Mouse (Mus musculus) E14TG2a.4 (cell line): ENCODE data around the gene Sulf2.

Experiments
- H3K27me3 ChIP-seq: 2 replicates; pipeline ENCODE4 v1.6.1; 2014; ENCODE audit warnings: low read length, control low read depth; ENCODE audit not compliant: insufficient read depth
- H3K36me3 ChIP-seq: 2 replicates; pipeline ENCODE4 v1.6.1; 2014; ENCODE audit warnings: low read length, control low read depth; ENCODE audit not compliant: insufficient read depth
- H3K4me1 ChIP-seq: replicated peaks from 2 replicates; pipeline ENCODE4 v1.6.1; 2014; ENCODE audit warnings: low read depth, low read length, control low read depth
- H3K4me3 ChIP-seq: replicated peaks from 2 replicates; pipeline ENCODE4 v1.5.1; 2014; ENCODE audit warnings: mild to moderate bottlenecking, low read length
- H3K9me3 ChIP-seq: 2 replicates; pipeline ENCODE4 v1.6.1; 2014; ENCODE audit warnings: low read length, control low read depth
- CTCF ChIP-seq: conservative IDR thresholded peaks from 2 replicates; pipeline ENCODE4 v1.5.1; 2014; ENCODE audit warnings: low read length
- NANOG ChIP-seq: IDR thresholded peaks from 2 replicates; pipeline ENCODE4 v1.6.1; 2014; ENCODE audit warnings: borderline replicate concordance, low read length, mixed read lengths
- POU5F1 ChIP-seq: IDR thresholded peaks from 2 replicates; pipeline ENCODE4 v1.6.1; 2014; ENCODE audit warnings: low read length, borderline replicate concordance

Sulf2 gene

DNA sequence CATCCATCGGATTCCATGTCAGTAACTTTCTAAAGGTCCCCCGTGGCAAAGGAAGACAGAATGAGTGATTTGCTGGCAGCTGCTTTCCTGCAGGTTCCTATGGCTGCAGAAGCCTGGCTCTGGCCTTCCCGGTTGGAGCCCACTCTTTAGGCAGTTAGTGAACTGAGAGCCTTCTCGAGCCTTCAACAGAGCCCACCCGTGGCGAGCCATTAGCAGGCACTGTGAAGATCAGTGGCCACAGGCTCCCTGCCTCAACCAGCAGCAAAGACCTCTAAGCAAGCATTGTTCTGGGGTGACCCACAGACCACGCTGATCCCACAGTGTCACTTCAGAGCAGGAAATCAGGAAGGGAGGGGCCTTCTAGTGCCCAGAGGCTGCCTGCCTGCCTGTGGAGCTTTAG is 13.4 kb upstream of the Sulf2 start:
- no peak for TF ChIP-seq POU5F1
- TF ChIP-seq NANOG = peak; percentile 73; the same call in 1 of the 2 replicates

DNA sequence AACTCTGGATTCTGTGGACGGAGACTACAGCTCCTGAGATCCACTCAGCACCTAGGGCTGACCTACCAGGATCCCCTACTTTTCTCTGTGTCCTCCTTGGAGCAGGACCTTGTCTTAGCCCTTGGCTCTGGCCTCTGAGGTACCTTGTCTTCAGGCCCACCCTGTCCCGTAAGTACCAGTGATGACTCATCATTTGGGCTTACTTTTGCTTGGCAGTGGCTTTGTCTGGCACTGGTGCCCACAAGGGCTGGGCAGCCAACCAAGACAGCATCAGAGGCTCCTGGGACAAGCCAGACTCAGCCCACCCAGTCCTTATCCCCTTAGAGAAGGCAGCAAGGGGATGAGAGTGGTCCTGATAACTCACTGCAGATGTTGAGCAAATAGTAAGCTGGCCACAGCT is 11.9 kb upstream of the Sulf2 start:
- Histone ChIP-seq H3K36me3 (no peaks in the 10 kb centered on the region), H3K9me3 (no peaks in the 10 kb centered on the region), H3K4me1 (peaks cover 96% of the 10 kb centered on the region), H3K4me3 (no peak overlapping the region), H3K27me3 (peaks cover 24% of the 10 kb centered on the region)
- no peak for TF ChIP-seq POU5F1
- no peak for TF ChIP-seq CTCF

More for the DNA sequence above, 13.4 kb upstream of the Sulf2 start:
- peaks cover 96% of the 10 kb centered on the region for H3K4me1 ChIP-seq
- H3K27me3 ChIP-seq = peaks cover 34% of the 10 kb centered on the region
- peak overlapping the region; percentile 23; the same call in 1 of the 2 replicates for H3K4me3 ChIP-seq
- no peaks in the 10 kb centered on the region for H3K9me3 ChIP-seq
- H3K36me3 ChIP-seq = no peaks in the 10 kb centered on the region

DNA sequence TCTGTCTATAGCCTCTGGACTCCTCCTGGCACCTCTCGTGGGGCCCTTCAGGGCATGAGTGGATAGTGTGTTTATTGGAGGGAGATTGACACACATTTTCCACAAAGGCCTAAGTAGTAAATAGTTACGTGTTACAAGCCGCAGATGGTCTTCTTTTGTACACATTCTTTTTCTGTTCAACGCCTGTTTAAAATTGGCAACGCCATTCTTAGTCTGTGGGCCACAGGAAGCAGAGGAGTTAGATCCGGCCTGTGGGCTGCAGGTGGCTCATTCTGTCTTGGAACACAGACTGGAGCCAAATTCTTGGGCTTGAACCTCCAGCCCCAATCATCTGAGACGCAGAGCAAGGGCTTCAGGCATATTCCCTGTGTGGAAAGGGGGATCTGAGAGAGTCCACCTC is 9.9 kb upstream of the Sulf2 start:
- Histone ChIP-seq H3K9me3 (no peaks in the 10 kb centered on the region), H3K27me3 (peaks cover 10% of the 10 kb centered on the region), H3K4me1 (peaks cover 85% of the 10 kb centered on the region), H3K4me3 (no peak overlapping the region), H3K36me3 (no peaks in the 10 kb centered on the region)
- TF ChIP-seq NANOG (no peak), CTCF (no peak), POU5F1 (no peak)

DNA sequence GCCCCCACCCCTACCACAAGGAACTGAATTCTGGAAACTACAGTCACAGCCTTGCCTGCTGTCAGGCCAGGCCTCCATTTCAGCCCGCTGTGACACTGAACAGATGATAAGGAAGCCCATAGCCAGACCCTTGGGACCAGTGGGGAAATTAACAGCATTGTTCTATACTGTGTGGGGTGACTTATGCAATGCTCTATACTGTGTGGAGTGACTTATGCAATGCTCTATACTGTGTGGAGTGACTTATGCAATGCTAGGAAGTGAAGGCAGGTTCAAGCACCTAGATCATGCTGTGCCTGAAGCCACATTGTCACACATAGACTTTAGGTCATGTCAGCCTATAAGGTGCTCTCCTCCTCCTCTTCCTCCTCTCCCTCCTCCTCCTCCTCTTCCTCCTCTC is 9.1 kb upstream of the Sulf2 start:
- Histone ChIP-seq H3K4me1 (peaks cover 85% of the 10 kb centered on the region), H3K9me3 (no peaks in the 10 kb centered on the region), H3K27me3 (peaks cover 10% of the 10 kb centered on the region), H3K36me3 (no peaks in the 10 kb centered on the region), H3K4me3 (no peak overlapping the region)
- TF ChIP-seq CTCF = no peak
- no peak for TF ChIP-seq POU5F1
- TF ChIP-seq NANOG = no peak

DNA sequence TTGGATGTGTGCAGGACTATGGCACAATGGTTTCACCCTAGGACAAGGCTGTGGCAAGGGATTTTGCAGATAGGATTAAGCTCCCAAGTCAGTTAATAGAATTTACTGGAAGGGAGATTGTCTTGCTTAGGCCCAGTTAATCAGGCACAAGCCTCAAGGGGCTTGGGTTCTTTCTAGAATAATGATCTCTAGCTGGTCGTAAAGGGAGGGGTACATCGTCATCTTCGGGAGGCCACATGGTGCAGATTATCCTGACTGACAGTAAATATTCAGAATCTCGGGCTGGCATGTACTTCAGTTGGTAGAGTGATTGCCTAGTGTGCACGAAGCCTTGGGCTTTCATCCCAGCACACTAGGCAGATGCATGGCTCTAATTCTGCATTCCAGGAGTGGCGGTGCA is 8.5 kb upstream of the Sulf2 start:
- H3K27me3 ChIP-seq = peaks cover 10% of the 10 kb centered on the region
- H3K4me3 ChIP-seq = no peak overlapping the region
- TF ChIP-seq CTCF = no peak
- no peak for TF ChIP-seq POU5F1
- TF ChIP-seq NANOG = no peak
- peaks cover 85% of the 10 kb centered on the region for H3K4me1 ChIP-seq
- no peaks in the 10 kb centered on the region for H3K36me3 ChIP-seq
- H3K9me3 ChIP-seq = no peaks in the 10 kb centered on the region

DNA sequence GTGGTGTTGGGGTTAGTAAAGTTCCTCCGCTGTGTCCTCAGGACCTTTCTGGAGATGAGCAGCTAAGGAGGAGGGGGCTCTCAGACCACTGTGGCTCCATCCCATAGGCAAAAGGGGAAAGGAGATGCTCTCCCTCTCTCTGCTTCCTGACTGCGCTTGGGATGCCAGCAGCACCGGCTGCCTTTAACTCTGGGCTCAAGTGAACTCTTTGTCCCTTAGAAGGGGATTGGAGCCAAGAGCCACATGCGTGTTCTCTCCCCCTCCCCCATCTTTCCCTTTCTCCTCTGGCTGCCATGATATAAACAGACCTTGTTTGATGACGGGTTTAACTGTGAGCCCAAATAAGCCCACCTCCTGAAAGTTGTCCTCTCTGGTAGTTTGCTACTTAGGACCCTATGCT is 7.8 kb upstream of the Sulf2 start:
- Histone ChIP-seq H3K4me1 (peaks cover 85% of the 10 kb centered on the region), H3K9me3 (no peaks in the 10 kb centered on the region), H3K36me3 (no peaks in the 10 kb centered on the region), H3K4me3 (peak overlapping the region; percentile 39), H3K27me3 (peaks cover 10% of the 10 kb centered on the region)
- TF ChIP-seq POU5F1 = no peak
- TF ChIP-seq NANOG = no peak
- no peak for TF ChIP-seq CTCF

DNA sequence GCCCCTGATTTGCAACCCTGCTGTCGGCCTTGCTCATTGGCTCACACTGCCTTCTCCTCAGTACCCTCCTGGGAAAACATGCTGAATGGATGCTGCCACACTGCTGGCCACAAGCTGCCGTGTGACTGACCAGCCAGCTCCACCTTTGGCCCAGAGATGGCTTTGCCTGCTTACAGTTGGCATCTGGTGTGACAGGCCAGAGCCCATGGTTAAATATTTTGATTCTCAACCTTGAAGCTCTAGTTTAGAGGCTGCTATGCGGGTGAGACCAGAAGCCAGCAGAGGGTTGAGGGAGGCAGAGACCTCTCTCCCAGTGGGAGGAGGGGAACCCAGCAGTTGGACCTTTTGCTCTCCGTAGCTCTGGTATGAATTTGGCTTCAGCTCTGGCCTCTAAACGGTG is 6.7 kb upstream of the Sulf2 start:
- no peaks in the 10 kb centered on the region for H3K9me3 ChIP-seq
- peaks cover 3% of the 10 kb centered on the region; the same call in 1 of the 2 replicates for H3K27me3 ChIP-seq
- no peaks in the 10 kb centered on the region for H3K36me3 ChIP-seq
- TF ChIP-seq CTCF (no peak), NANOG (no peak), POU5F1 (no peak)
- H3K4me3 ChIP-seq = no peak overlapping the region
- H3K4me1 ChIP-seq = peaks cover 84% of the 10 kb centered on the region

DNA sequence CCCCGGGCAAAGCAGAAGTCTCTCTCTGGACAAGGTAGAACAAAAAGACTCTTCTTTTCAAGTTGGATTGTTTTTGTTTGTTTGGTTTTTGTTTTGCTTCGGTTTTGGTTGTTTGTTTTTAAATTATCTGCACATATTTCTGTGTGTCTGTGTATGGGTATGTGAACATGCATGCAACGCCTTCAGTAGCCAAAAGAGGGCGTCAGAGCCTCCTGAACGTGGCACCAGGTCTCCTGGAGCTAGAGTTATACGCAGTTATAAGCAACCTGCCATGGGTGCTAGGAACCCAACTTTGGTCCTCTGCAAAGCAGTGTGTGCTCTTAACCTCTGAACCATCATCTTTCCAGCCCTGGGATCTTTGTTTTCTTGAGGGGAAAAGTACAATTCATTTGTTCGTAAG is 3.8 kb upstream of the Sulf2 start:
- no peaks in the 10 kb centered on the region for H3K27me3 ChIP-seq
- no peak overlapping the region for H3K4me3 ChIP-seq
- TF ChIP-seq POU5F1 (no peak), NANOG (no peak), CTCF (peak; percentile 67)
- peaks cover 66% of the 10 kb centered on the region for H3K4me1 ChIP-seq
- no peaks in the 10 kb centered on the region for H3K9me3 ChIP-seq
- H3K36me3 ChIP-seq = no peaks in the 10 kb centered on the region

DNA sequence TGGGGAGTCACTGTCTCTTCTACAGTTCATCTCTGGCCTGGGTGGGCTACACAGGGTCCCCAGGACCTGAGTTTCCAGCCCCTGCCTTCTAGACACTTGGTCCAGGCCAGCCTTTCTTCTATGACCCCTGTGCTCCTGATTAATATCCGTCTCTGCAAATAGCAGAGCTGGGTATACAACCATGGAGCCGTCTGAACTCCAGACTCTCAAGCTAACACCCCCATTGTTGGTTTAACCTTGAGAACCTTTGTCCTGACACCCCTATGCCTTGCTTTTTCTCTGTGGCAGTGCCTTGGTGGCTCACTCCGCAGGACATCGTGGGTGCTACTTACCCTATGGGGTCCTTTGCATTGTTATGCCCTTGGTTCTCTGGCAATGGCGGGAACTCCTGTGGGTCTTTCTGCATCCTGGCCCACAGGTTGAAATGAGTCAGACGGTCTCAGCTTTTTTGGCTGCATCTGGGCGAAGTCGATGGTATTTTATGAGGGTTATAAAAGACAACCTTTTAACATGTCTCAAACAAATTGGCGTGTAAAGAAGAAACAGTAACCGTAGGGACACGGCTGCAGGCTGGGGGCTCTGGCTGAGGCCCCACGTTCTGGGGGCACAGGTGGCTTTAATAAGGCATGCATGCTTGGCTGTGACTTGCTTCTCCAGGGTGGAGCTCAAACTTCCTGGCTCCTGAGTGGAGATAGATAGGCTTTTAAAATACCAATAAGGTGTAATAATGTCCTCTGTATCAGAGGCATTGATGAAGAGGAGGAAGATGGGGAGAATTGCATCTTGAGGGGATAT is 2.5 kb upstream of the Sulf2 start:
- Histone ChIP-seq H3K27me3 (no peaks in the 10 kb centered on the region), H3K4me3 (peak overlapping the region; percentile 53), H3K36me3 (no peaks in the 10 kb centered on the region), H3K9me3 (no peaks in the 10 kb centered on the region), H3K4me1 (peaks cover 60% of the 10 kb centered on the region)
- TF ChIP-seq CTCF (no peak), POU5F1 (no peak), NANOG (no peak)
